Mouse (Mus musculus) hindbrain, embryonic 10.5 days (tissue): Measurements from ENCODE around the gene Sipa1l1. TPM values are rescaled to one million over a fixed set of nuclear protein-coding genes. Genes with fewer than 3 reads are reported as not detected.
A peak's percentile ranks its signal among the peaks of the same experiment; 100 is the strongest.

Experiments
- DNase-seq: peaks from one replicate; pipeline ENCODE4 v3.0.0-alpha.2; 2017; ENCODE audit warnings: low spot score
- H3K27ac ChIP-seq: fragments of 300-500 bp; sonication (generic); 2 replicates; pipeline ENCODE4 v1.5.1; 2016; ENCODE audit warnings: mild to moderate bottlenecking, moderate library complexity
- H3K27me3 ChIP-seq: fragments of 300-500 bp; sonication (generic); 2 replicates; pipeline ENCODE4 v1.6.1; 2016; ENCODE audit warnings: mild to moderate bottlenecking; ENCODE audit not compliant: poor library complexity, insufficient read depth, severe bottlenecking
- H3K36me3 ChIP-seq: fragments of 300-500 bp; sonication (generic); 2 replicates; pipeline ENCODE4 v1.6.1; 2016; ENCODE audit warnings: mild to moderate bottlenecking, moderate library complexity
- H3K4me1 ChIP-seq: fragments of 300-500 bp; sonication (generic); replicated peaks from 2 replicates; pipeline ENCODE4 v1.6.1; 2016; ENCODE audit warnings: mild to moderate bottlenecking
- H3K4me3 ChIP-seq: fragments of 300-500 bp; sonication (generic); 2 replicates; pipeline ENCODE4 v1.5.1; 2016; ENCODE audit warnings: mild to moderate bottlenecking, moderate library complexity
- H3K9me3 ChIP-seq: fragments of 300-500 bp; sonication (generic); 2 replicates; pipeline ENCODE4 v1.6.1; 2016; ENCODE audit warnings: mild to moderate bottlenecking, moderate library complexity
- WGBS: fragments of 180-500 bp; shearing (Covaris S2); methylation state at CpG from one replicate; pipeline ENCODE4 v1.1.7; 2016; 5-methylcytosine and 5-hydroxymethylcytosine counted together
- polyA plus RNA-seq: library from polyadenylated mRNA; unstranded; fragments of >200 nt; fragmentation: Nextera tagmentation; extraction: Ambion mirVana; gene quantifications from 2 replicates; pipeline ENCODE4 v1.2.1, GENCODE M21; 2016

Gene Sipa1l1
- polyA plus RNA-seq, 1 experiment from 2014 or later = 26.0 TPM

DNA sequence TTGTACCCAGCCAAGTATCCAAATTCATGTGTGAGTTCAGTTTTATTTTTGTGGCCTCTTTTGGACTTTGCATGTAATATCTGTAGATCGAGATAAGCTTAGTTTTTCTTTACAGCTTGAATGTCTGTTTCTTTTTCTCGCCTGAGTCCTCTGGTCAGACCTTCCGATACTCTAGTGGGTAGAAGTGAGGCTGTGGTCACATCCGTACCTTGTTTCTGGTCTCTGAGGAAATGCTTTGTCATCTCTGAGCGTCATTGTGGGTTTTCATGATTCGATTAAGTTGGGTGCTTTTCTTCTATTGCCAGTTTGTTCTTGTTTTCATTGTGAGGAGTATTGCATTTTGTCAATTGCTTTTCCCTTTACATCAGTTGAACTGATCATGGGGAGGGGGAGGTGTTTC, 76.1 kb downstream of the Sipa1l1 start:
- Histone ChIP-seq H3K36me3 (peaks cover 14% of the 10 kb centered on the region; the same call in 1 of the 2 replicates), H3K27me3 (no peaks in the 10 kb centered on the region), H3K27ac (no peak overlapping the region), H3K4me1 (0 out of 2 replicates have a peak, but pooled peaks cover 3% of the 10 kb centered on the region), H3K9me3 (no peaks in the 10 kb centered on the region), H3K4me3 (no peak overlapping the region)
- 90% methylated on average over 6 of the region's 6 CpGs for WGBS
- DNase-seq = no peak

DNA sequence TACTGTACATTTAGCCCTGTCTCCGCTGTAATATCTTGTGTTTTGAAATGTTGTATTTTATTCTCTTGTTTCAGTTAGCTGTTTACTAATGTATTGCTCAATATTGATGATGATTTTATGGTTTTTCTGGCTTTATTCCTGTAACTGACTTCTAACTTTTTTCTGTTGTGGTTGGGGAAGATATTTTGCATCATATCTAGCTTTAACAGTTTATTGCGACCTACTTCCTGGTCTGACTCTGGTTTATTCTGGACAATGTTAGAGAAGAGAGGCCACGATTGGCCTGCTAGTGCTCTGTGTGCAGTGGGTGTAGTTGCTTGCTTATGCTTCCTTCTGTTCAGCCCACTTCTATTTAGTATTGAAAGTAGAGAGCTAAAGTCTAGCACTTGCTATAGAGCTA, 77.3 kb downstream of the Sipa1l1 start:
- DNase-seq = no peak
- 93% methylated on average over 3 of the region's 3 CpGs for WGBS

DNA sequence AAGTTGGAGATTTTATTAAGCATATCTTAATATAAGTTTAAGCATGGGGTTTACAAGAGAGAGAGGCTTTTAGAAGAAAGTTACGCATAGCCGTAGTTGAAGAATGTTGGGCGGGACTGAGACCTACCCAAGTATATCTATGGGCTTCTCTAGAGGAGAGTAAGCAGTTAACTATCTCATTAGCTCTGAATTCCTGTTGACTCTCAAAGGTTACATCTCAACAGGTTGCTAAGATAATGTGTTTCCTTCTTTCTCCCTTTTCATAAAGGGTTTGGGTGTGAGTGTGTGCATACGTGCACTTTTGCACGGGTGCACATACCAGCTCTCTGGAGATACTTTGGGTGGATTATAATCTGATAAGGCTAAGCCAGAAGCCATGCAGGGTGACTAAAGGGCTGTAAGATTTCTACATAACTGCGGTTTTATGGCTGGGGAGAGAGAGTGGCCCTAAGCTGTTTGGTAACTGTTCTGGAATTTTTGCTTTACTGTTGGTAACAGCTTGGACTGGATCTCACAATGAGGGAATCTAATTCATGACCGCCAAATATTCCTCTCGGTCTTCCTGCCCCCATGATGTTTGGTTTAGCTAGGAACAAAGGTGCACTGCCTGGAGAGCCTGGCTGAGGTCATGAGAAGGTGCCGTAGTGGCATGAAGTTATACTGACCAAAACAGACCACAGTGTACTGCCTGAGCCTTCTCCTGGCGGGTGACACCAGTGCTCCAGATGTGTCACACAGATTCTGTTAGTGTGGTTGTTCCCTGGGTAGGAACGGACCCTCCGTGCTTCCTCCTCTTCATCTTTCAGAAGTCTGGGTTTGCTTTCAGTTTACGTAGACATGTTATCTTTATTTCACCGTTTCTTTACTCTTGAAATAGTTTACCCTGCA, 78.5 kb downstream of the Sipa1l1 start:
- 92% methylated on average over 14 of the region's 14 CpGs for WGBS
- H3K4me1 ChIP-seq = 0 out of 2 replicates have a peak, but pooled peaks cover 3% of the 10 kb centered on the region
- no peak overlapping the region for H3K4me3 ChIP-seq
- H3K9me3 ChIP-seq = no peaks in the 10 kb centered on the region
- DNase-seq = no peak
- peaks cover 14% of the 10 kb centered on the region; the same call in 1 of the 2 replicates for H3K36me3 ChIP-seq
- H3K27ac ChIP-seq = no peak overlapping the region
- no peaks in the 10 kb centered on the region for H3K27me3 ChIP-seq

More for the DNA sequence above, 77.3 kb downstream of the Sipa1l1 start:
- H3K4me1 ChIP-seq = 0 out of 2 replicates have a peak, but pooled peaks cover 3% of the 10 kb centered on the region
- H3K27me3 ChIP-seq = no peaks in the 10 kb centered on the region
- H3K27ac ChIP-seq = no peak overlapping the region
- H3K4me3 ChIP-seq = no peak overlapping the region
- H3K9me3 ChIP-seq = no peaks in the 10 kb centered on the region
- peaks cover 14% of the 10 kb centered on the region; the same call in 1 of the 2 replicates for H3K36me3 ChIP-seq

DNA sequence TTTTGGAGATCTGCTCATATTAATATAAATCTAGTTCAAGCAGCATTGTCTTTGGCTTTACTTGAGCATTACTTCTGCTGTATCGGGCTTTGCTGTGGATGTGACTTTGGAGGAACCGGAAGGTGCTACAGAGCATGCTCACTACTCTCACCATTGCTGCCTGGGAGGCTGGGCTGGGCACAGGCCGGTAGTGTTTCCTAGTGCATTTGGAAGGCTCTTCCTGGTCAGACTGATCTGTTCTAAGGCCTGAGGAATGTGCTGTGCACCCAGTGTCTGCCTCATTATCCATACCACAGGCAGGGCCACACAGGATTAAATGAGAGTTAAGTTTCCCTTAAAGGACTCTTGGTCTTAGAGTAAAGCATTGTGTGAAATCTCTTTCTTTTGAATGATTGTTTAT, 79.4 kb downstream of the Sipa1l1 start:
- Histone ChIP-seq H3K27ac (no peak overlapping the region), H3K4me1 (0 out of 2 replicates have a peak, but pooled peaks cover 3% of the 10 kb centered on the region), H3K27me3 (no peaks in the 10 kb centered on the region), H3K36me3 (peaks cover 14% of the 10 kb centered on the region; the same call in 1 of the 2 replicates), H3K4me3 (no peak overlapping the region), H3K9me3 (no peaks in the 10 kb centered on the region)
- no peak for DNase-seq
- 89% methylated on average over 3 of the region's 3 CpGs for WGBS

DNA sequence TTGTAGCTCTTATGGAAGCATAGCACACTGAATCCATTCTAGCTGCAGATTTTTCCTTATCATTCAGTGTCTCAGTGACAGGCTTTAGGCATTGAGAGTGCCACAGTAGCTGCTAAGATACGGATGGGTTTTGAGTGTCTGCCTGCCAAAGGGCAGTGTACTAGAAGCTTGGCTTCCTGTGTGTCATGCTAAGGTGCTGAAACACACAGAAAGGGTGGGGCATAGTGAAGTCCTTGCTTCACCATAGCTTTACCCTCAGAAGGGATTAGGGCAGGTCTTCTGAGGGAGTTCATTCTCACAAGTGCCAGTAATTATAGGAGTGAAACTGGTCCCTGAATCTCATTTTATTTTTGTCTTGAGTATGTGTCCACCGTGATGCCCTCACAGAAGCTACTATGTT, 82.2 kb downstream of the Sipa1l1 start:
- no peak for DNase-seq
- Histone ChIP-seq H3K4me1 (peaks cover 7% of the 10 kb centered on the region; the same call in 1 of the 2 replicates), H3K27ac (no peak overlapping the region), H3K9me3 (no peaks in the 10 kb centered on the region), H3K4me3 (no peak overlapping the region), H3K27me3 (no peaks in the 10 kb centered on the region), H3K36me3 (peaks cover 14% of the 10 kb centered on the region; the same call in 1 of the 2 replicates)
- WGBS = 88% methylated on average over 2 of the region's 2 CpGs

DNA sequence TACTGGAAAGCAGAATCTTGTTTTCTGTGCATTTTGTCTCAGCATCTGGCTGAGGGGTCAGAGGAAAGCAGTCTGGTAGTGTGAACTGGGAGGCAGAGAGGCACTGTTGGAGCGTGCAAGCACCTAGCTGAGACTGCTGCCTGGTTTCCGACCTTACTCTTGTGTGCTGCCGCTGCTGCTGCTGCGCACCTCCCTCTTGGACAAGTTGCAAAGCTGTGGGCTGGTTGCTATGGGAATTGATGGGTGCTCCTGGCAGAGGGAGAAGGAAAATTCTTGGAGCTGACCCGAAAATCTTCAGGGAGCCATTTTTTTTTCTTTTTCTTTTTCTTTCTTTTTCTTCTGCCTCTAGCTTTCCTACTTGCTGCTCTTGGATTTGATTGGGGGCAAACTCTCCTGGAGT, 85.0 kb downstream of the Sipa1l1 start:
- 88% methylated on average over 5 of the region's 5 CpGs for WGBS
- Histone ChIP-seq H3K27ac (no peak overlapping the region), H3K36me3 (peaks cover 12% of the 10 kb centered on the region; the same call in 1 of the 2 replicates), H3K4me1 (peaks cover 9% of the 10 kb centered on the region; the same call in 1 of the 2 replicates), H3K9me3 (no peaks in the 10 kb centered on the region), H3K27me3 (no peaks in the 10 kb centered on the region), H3K4me3 (no peak overlapping the region)
- DNase-seq = no peak

DNA sequence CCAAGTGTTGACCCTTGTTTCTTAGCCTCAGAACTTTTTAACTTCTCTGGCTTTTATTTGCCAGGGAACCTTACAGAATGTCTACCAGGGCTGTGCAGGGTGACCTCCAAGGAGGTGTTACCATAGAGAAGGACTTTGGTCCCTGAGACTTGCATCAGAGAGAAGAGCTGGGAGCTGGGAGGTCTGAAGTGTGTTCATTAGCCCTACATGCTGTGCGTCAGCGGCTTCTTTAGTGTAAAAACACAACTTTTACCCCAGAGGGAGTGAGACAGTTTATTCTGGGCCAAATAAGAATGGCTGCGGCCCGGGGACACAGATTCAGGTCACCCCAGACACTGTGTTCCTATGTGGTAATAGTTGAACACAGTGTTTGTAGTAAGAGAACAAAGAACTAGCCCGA, 86.9 kb downstream of the Sipa1l1 start:
- DNase-seq = no peak
- Histone ChIP-seq H3K9me3 (no peaks in the 10 kb centered on the region), H3K4me3 (no peak overlapping the region), H3K36me3 (0 out of 2 replicates have a peak, but pooled peaks cover 4% of the 10 kb centered on the region), H3K27ac (0 out of 2 replicates have a peak overlapping the region, but pooled peaks have one; percentile 45), H3K4me1 (peaks cover 7% of the 10 kb centered on the region; the same call in 1 of the 2 replicates), H3K27me3 (no peaks in the 10 kb centered on the region)
- WGBS = 79% methylated on average over 5 of the region's 5 CpGs

DNA sequence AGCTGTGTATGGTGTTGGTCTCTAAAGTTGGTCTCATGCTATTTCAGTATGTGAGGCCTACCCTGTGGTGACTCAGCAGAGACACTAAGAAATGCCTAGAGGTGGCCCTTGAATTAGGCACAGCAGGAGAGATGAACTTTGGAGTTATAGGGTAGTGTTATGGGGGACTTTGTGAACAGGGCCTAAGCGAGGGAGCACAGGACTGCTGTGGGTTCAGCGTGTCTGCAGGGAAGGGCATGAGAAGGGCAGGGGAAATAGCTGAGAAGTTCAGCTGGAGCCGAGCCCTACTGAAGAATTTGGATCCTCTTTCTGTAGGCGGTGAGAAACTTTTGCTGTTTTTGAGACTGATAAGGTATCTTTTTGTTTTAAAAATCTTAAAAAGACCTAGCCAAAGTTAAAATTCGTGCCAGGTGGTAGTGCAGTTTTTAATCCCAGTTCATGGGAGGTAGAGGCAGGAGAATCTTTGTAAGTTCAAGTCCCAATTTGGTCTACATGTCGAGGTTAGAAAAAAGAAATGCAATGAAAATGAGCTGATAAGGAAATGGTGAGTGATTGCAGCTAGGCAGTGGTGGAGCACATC, 87.9 kb downstream of the Sipa1l1 start:
- WGBS = 87% methylated on average over 6 of the region's 6 CpGs
- Histone ChIP-seq H3K36me3 (0 out of 2 replicates have a peak, but pooled peaks cover 4% of the 10 kb centered on the region), H3K27ac (no peak overlapping the region), H3K27me3 (no peaks in the 10 kb centered on the region), H3K4me1 (peaks cover 7% of the 10 kb centered on the region; the same call in 1 of the 2 replicates), H3K4me3 (no peak overlapping the region), H3K9me3 (no peaks in the 10 kb centered on the region)
- no peak for DNase-seq

DNA sequence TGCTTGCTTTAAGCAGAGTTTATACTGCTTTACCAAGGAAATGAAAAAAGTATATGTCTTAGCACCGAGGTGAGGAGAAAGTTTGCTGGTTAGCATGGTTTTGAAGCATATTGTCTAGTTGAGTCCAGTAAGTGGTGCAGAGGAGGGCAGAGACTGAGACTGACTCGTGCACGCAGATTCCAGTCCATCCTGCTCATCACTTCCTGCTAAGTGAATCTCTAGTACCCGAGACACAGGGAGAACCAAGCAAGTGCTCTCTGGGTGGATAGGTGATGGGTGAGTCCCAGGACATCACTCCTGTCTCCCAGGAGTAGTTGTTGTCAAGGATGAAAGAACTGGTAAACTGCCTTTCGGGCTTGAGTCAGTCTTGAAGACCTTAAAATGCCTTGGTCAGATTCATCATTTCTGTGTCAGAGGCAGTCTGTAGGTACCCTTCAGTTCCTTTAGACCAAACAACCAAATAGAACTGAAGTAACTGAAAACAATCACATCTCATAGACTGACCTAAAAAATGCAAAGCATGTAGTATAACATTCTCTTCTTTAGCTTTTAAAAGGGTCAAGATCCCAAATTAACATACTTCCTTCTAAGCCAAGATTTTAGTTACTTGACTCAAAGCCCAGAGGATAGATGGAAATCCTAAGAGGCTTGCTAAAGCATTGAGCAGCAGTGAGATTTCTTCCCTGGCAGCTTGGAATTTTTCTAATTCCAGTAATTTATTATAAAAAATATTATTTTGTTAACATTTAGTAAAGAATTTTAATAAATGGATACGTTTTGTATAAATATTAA, 89.1 kb downstream of the Sipa1l1 start:
- 90% methylated on average over 6 of the region's 6 CpGs for WGBS
- no peaks in the 10 kb centered on the region for H3K9me3 ChIP-seq
- no peak overlapping the region for H3K27ac ChIP-seq
- peaks cover 7% of the 10 kb centered on the region; the same call in 1 of the 2 replicates for H3K4me1 ChIP-seq
- no peak overlapping the region for H3K4me3 ChIP-seq
- DNase-seq = no peak
- H3K27me3 ChIP-seq = no peaks in the 10 kb centered on the region
- H3K36me3 ChIP-seq = 0 out of 2 replicates have a peak, but pooled peaks cover 4% of the 10 kb centered on the region

DNA sequence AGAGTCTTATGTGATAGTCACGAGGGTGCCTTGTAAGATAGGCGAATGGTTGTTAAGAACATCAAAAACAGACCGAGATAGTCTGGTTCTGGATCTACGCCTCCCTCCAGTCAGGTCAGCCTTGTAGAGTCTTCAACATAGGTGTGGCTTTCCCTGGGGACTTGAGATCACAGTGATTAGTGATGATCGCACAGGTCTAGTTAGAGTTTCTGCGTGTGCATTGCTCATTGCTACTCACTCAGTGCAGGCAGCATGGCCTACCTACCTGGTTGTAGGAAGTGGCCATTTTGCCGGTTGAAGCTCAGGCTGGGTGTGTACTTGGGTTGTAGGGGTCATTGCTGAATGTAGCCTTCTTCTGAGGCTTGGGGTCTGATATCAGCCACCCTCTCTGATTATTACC, 94.3 kb downstream of the Sipa1l1 start:
- Histone ChIP-seq H3K36me3 (no peaks in the 10 kb centered on the region), H3K9me3 (no peaks in the 10 kb centered on the region), H3K27ac (no peak overlapping the region), H3K4me3 (no peak overlapping the region), H3K27me3 (no peaks in the 10 kb centered on the region), H3K4me1 (no peaks in the 10 kb centered on the region)
- 93% methylated on average over 7 of the region's 7 CpGs for WGBS
- DNase-seq = no peak

DNA sequence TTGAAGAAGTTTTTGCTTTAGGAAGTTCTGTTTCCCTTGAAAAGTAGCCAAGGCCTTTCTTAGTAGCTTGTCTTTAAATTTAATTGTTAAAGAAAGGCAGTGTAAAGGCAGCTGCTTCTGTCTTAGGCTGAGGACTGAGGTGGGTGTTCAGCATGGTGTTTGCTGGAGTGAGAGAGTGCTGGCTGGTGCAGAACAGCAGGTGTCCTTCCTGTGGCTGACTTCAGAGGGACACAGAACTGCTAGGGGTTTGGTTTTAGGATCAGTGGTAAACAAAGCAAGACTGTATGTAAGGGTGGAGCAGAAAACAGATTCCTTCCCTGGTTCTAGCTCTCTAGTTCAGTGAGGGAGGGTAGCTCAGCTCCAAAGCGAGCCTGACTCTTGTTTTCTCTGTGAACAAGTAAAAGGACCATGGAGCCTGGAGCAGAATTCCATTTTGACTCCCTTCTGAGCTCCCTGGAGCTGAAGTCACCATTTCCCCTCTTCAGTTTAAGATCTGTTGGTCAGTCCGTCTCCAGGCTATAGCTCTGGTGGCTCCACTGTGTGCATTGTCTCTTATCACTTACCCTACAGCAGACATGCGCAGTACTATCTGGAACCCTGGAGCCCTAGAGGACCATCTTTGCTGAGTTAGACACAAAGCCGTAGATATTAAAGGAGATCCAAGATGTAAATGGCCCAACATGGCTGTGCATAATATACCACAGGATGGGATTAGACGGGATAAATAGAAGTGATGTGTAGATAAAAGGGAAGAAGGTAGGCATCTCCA, 95.1 kb downstream of the Sipa1l1 start:
- 90% methylated on average over 5 of the region's 5 CpGs for WGBS
- H3K4me3 ChIP-seq = no peak overlapping the region
- H3K36me3 ChIP-seq = no peaks in the 10 kb centered on the region
- DNase-seq = no peak
- H3K4me1 ChIP-seq = no peaks in the 10 kb centered on the region
- H3K9me3 ChIP-seq = no peaks in the 10 kb centered on the region
- H3K27ac ChIP-seq = no peak overlapping the region
- H3K27me3 ChIP-seq = no peaks in the 10 kb centered on the region
